Mouse (Mus musculus): ENCODE data around the gene Cnnm2.

Cnnm2 gene

DNA sequence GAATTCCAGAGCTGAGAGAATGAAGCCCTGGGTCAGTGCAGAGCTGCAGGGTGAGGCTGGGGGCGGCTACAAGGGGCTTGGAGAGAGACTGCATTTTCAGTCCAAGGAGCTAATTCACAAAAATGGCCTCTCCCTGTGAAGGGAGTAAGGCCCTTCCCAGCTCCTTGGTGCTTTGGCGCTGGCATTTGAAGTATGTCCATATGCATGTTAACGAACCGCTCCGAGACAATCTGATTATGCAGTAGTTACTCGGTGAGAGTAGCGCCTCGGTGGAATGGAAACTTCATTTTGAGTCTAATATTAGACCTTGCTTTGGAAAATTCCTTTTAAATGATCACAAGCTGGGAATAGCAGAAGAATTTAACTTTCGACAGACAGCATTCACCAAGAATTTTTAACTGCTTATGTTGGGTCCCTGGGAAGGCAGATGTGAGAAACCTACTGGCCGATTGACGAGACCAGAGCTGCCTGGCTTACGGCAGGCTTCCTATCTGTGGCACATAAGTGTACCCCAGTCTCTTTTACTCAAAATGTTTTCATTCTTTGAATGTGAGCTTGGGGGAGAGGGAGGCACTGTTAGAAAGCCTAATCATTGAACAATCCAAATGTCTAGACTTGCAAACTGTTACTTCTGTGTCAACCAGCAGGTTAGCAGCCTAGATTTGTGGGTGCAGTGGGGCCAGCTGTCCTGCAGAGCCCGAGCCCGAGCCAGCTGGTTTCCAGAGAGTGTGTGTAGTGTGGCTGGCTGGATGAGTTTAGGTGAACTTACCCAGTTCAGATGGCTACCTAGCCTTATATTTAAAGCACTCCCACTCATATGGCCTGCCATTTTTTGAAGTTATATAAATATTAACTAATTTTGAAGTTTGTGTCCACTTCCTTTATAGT is 87.2 kb downstream of the Cnnm2 start:
- DNase-seq (ENCODE audit: low read depth): no peak

- no peak for DNase-seq (ENCODE audit: low read depth)
These were observed 88.1 kb downstream of the Cnnm2 start for GRCm38 (mm10) chr19:46849443-46849997.

DNA sequence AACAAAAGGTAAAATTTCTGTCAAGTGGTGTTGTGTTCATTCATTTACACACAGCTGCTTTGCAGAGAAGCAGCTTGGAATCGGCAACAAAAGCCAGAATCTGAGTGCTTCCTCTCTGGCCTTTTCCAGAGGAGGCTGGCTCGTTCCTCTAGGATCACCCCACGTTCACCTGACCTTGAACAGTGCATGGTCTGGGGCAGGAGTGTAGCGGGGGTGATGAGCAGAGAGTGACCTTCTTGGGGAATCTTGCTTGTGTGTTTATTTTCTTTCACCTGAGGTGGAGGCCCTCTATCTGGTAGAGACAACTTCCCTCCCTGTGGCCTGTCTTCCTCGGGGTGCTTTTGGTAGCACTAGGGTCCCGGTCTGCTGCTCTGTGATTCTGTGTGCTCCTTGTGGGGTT is 94.8 kb downstream of the Cnnm2 start:
- DNase-seq (ENCODE audit: low read depth): no peak

- DNase-seq (ENCODE audit: low read depth): no peak
These were observed 95.4 kb downstream of the Cnnm2 start for GRCm38 (mm10) chr19:46856780-46857179.

- peak; percentile 70 for DNase-seq (ENCODE audit: low read depth)
These were observed 96.0 kb downstream of the Cnnm2 start for GRCm38 (mm10) chr19:46857277-46857989.

GRCm38 (mm10) chr19:46858200-46858599 is 96.8 kb downstream of the Cnnm2 start:
- DNase-seq (ENCODE audit: low read depth): peak; percentile 34

GRCm38 (mm10) chr19:46862556-46862955 is 101.2 kb downstream of the Cnnm2 start:
- DNase-seq (ENCODE audit: low read depth): peak; percentile 51

DNA sequence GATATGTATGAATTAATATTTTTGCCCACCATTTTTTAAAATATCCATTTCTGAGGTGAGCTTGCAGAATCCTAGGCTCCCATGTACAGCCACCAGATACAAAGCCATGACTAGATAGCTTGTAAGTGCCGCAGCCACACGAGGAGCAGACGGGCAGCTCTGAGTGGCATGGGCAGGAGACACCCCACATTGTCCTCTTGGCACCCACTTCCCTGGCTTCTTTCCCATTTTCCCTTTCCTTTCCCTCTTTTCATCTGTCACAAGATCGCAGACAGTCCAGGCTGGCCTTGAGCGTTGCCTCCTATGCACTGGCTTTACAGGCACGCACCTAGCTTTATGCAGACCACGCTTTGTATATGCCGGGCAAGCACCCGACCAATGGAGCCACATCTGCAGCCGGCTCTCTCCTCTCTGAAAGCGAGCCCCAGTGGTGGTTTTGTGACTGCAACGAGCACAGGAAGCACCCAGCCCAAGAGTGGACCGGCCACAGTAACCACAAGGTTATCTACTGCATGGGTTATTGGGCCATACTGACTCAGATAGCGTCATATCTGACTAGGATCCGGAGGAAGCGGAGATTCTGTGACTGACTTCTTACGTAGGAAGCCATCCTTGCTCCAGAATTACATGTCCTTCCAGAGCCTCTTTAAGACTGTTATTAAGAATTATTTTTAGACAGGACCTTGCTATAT is 102.0 kb downstream of the Cnnm2 start:
- DNase-seq (ENCODE audit: low read depth): peak; percentile 99

DNA sequence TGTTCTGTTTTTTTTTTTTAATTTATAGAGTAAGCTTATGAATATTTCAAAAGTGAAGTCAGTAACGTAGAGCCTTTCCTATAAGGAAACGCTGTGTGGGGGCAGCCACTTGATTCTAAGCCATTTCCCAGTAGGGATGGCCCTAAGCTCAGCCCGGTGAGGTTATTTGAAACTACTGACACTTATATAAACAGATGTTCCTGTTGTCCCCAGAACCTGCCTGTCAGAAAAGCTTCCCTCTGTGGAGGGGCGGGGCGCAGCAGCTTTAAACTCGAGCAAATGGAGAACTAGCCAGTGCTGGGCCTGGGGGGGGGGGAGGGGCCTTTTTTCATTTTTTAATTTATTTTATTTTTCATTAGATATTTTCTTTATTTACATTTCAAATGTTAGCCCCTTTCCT is 102.7 kb downstream of the Cnnm2 start:
- peak; percentile 81 for DNase-seq (ENCODE audit: low read depth)

DNA sequence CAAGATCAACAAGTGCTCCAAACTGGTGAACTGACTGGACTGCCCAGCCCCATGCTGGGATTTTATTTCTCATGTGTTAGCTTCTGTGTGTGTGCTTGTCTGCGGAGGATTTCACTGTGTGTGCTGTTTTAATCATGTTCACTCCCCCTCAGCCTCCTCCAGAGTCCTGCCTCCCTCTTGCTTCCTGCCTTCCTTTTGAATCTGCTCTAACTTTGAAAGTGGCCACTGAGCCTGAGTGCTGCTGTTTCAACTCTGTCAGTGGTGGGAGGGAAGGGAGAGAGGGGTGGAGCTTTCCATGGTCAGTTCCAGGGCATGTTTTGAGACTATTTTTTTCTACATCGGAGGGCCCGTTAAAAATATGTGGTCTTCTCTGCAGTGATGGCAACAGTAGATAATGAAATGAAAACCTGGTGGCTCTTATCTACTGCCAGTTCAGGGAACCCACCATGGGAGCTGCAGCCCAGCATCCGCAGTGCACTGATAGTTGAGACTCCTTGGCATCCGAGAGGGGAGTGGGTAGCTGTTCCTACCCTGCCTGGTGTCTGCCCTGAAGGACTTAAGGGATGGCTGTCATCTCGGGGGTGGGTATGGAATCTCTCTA is 103.4 kb downstream of the Cnnm2 start:
- DNase-seq (ENCODE audit: low read depth): peak; percentile 89

GRCm38 (mm10) chr19:46865381-46865780 is 104.0 kb downstream of the Cnnm2 start:
- DNase-seq (ENCODE audit: low read depth): peak; percentile 53

GRCm38 (mm10) chr19:46869049-46869448 is 107.7 kb downstream of the Cnnm2 start:
- no peak for DNase-seq (ENCODE audit: low read depth)

DNA sequence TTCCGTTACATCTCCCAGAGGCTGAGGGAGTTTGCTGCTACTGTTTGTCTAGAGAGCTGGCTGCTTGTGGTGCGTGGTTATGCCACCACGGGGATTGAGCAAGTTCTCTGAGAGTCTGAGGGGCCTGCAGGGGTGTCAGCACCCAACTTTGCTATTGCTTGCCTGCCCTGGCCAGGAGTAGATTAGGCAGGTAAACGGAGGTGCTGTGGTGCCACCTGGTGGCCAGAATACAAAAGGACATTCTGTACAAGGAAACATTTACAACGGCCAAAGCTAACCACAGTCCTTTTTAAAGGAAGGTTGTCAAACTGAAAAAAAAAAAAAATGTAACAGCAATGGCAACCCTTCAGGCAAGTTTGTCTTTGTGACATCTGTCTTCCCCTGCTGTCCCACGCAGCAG is 108.1 kb downstream of the Cnnm2 start:
- DNase-seq (ENCODE audit: low read depth): peak; percentile 93

DNA sequence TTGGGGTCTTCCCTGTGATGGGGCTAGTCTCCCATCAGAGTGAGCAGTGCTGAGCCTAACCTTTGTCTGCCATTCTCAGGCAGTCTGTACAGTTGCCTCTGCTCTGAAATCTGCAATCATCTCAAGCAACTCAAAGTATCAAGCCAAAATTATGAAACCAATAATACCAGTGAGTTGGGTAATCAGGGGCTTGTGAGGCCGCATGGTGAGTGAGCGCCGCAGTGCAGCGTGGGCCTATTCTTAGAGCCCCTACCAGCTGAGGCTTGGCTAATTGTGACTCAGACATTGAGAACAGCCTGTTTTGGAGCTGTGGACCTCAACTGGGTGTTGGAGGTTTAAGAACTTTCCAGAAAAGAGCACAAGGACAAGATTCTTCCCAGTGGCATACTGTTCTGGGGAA is 109.7 kb downstream of the Cnnm2 start:
- DNase-seq (ENCODE audit: low read depth): peak; percentile 73

GRCm38 (mm10) chr19:46871651-46872050 is 110.3 kb downstream of the Cnnm2 start:
- DNase-seq (ENCODE audit: low read depth): no peak

- DNase-seq (ENCODE audit: low read depth): no peak
These were observed 112.5 kb downstream of the Cnnm2 start for GRCm38 (mm10) chr19:46873924-46874323.

DNA sequence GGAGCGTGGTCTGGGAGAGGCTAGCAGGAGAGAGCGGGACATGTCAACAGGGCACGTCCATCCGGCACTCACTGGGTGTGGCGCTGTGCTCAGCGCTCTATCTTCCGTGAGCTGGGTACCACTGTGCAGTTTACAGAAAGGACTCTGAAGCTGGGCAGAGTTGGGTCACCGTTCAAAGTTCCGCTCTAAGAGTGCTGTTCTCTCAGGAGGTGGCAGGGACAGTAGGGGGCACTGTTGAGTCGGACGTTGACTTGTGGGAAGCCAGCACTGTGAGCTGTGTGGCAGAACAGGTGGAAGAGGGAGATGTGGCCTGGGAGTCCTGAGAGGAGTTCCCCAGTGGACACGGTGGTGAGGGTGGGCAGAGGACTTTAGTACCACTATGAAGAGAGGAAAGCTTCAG is 114.4 kb downstream of the Cnnm2 start:
- peak; percentile 84 for DNase-seq (ENCODE audit: low read depth)

- no peak for DNase-seq (ENCODE audit: low read depth)
These were observed 116.5 kb downstream of the Cnnm2 start for GRCm38 (mm10) chr19:46877886-46878285.

GRCm38 (mm10) chr19:46878346-46878745 is 117.0 kb downstream of the Cnnm2 start:
- DNase-seq (ENCODE audit: low read depth): peak; percentile 48

GRCm38 (mm10) chr19:46879876-46880275 is 118.5 kb downstream of the Cnnm2 start:
- no peak for DNase-seq (ENCODE audit: low read depth)

GRCm38 (mm10) chr19:46885365-46885764 is 124.0 kb downstream of the Cnnm2 start:
- no peak for DNase-seq (ENCODE audit: low read depth)

DNA sequence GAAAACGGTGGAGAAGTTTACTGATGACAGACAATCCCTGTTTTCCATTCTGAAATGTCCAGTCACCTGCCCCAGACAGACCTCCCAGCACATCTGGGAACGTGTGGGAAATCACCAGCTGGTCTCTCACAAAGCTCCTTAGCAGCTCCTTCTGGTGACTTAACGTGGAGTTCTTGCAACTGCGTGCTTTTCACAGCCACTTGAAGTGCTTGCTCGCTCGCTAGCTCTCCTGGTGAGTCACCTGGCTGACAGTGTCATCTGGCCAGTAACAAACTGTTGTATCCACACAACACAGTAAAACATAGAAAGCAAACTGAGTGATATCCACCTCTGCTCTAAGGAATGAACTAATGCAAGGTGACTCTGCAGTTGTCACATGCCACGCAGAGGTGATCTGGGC is 125.4 kb downstream of the Cnnm2 start:
- no peak for DNase-seq (ENCODE audit: low read depth)

Measured in 416B (cell line).